Mouse (Mus musculus): ENCODE results near the gene Gm10184. TPM values are rescaled to one million over a fixed set of nuclear protein-coding genes. Genes with fewer than 3 reads are reported as not detected.

Gm10184 gene
- polyA plus RNA-seq (2015; fragmentation: Nextera tagmentation; extraction: Ambion mirVana) = 18.8 and 20.7 TPM in 2 replicates

GRCm38 (mm10) chr17:89910349-89910748 is at the start of gene Gm10184:
TSS of gene Gm10184 (minus strand) at chr17:89910449.

Measured in adrenal gland, postnatal 0 days (tissue).